Mouse (Mus musculus): ENCODE measurements around the gene 1110008P14Rik. TPM values are rescaled to one million over a fixed set of nuclear protein-coding genes. Genes with fewer than 3 reads are reported as not detected.
A peak's percentile ranks its signal among the peaks of the same experiment; 100 is the strongest.
"Not testable (repeated sequence)": the region's sequence is repeated elsewhere in the genome, so short reads cannot be mapped to it uniquely, and the experiment has no call there.

1110008P14Rik gene
- polyA plus RNA-seq, 2 experiments, result 32.6 to 40.8 TPM

- Histone ChIP-seq H3K4me3 (ENCODE audit: insufficient read depth in 1 of 2, low read depth in 2 of 2, low read length in 2 of 2) (peak overlapping the region; percentile 74 to 84; a peak in 3 of 4 replicates), H3K36me3 (replicated peaks; ENCODE audit: control insufficient read depth, insufficient read depth, low read depth) (peaks cover 7% of the 10 kb centered on the region), H3K27ac (peak overlapping the region; percentile 76; the same call in 1 of the 2 replicates), H3K27me3 (ENCODE audit: control insufficient read depth, insufficient read depth, low read length) (no peaks in the 10 kb centered on the region), H3K4me1 (replicated peaks; ENCODE audit: control insufficient read depth in 2 of 2, insufficient read depth in 2 of 2, low read length in 1 of 2) (peaks cover 14 to 15% of the 10 kb centered on the region in 2 experiments), H3K4me2 (ENCODE audit: low read depth) (peak overlapping the region; percentile 98), H3K9ac (replicated peaks) (peak overlapping the region; percentile 83), H3K9me3 (ENCODE audit: control insufficient read depth, low read length) (no peaks in the 10 kb centered on the region)
- TF ChIP-seq CTCF (IDR thresholded peaks at IDR 0.05; ENCODE audit: low read depth) (no peak), EP300 (IDR thresholded peaks at IDR 0.05; ENCODE audit: low read depth) (no peak)
- ATAC-seq (ENCODE audit: insufficient read depth), result no peak
- WGBS (ENCODE audit: insufficient replicate concordance), result 50% methylated on average over 8 of the region's 8 CpGs
- no peak for DNase-seq (ENCODE audit: low read depth in 3 of 3, low spot score in 3 of 3)
These were observed 17.6 kb downstream of the 1110008P14Rik start for GRCm38 (mm10) chr2:32364121-32364520.

- peak overlapping the region; percentile 83 for H3K9ac ChIP-seq (replicated peaks)
- no peak for TF ChIP-seq CTCF (IDR thresholded peaks at IDR 0.05; ENCODE audit: low read depth)
- TF ChIP-seq EP300 (IDR thresholded peaks at IDR 0.05; ENCODE audit: low read depth), result no peak
- ATAC-seq (ENCODE audit: insufficient read depth), result peak; percentile 56
- H3K36me3 ChIP-seq (replicated peaks; ENCODE audit: control insufficient read depth, insufficient read depth, low read depth), result peaks cover 7% of the 10 kb centered on the region
- peak overlapping the region; percentile 76 for H3K27ac ChIP-seq
- H3K4me1 ChIP-seq (replicated peaks; ENCODE audit: control insufficient read depth in 2 of 2, insufficient read depth in 2 of 2, low read length in 1 of 2), result peaks cover 14 to 15% of the 10 kb centered on the region in 2 experiments
- 9% methylated on average over 19 of the region's 19 CpGs for WGBS (ENCODE audit: insufficient replicate concordance)
- peak overlapping the region; percentile 98 for H3K4me2 ChIP-seq (ENCODE audit: low read depth)
- H3K9me3 ChIP-seq (ENCODE audit: control insufficient read depth, low read length), result no peaks in the 10 kb centered on the region
- H3K27me3 ChIP-seq (ENCODE audit: control insufficient read depth, insufficient read depth, low read length), result no peaks in the 10 kb centered on the region
- DNase-seq (ENCODE audit: low read depth in 3 of 3, low spot score in 3 of 3), result peak; percentile 45 to 62 (median 58)
- peak overlapping the region; percentile 74 to 84 for H3K4me3 ChIP-seq (ENCODE audit: insufficient read depth in 1 of 2, low read depth in 2 of 2, low read length in 2 of 2)
These were observed 18.2 kb downstream of the 1110008P14Rik start for GRCm38 (mm10) chr2:32363376-32364106.

GRCm38 (mm10) chr2:32362817-32363340 is 18.9 kb downstream of the 1110008P14Rik start:
- H3K27me3 ChIP-seq (ENCODE audit: control insufficient read depth, insufficient read depth, low read length), result no peaks in the 10 kb centered on the region
- peak overlapping the region; percentile 74 to 84 for H3K4me3 ChIP-seq (ENCODE audit: insufficient read depth in 1 of 2, low read depth in 2 of 2, low read length in 2 of 2)
- H3K9ac ChIP-seq (replicated peaks), result peak overlapping the region; percentile 83
- H3K9me3 ChIP-seq (ENCODE audit: control insufficient read depth, low read length), result no peaks in the 10 kb centered on the region
- TF ChIP-seq CTCF (IDR thresholded peaks at IDR 0.05; ENCODE audit: low read depth), result peak; percentile 83
- no peak for TF ChIP-seq EP300 (IDR thresholded peaks at IDR 0.05; ENCODE audit: low read depth)
- peak overlapping the region; percentile 76 for H3K27ac ChIP-seq
- DNase-seq (ENCODE audit: low read depth in 3 of 3, low spot score in 3 of 3) (peak; percentile 75 to 81 (median 75)), ATAC-seq (ENCODE audit: insufficient read depth) (peak; percentile 80)
- under 1% methylated on average over 53 of the region's 53 CpGs for WGBS (ENCODE audit: insufficient replicate concordance)
- peaks cover 4% of the 10 kb centered on the region for H3K36me3 ChIP-seq (replicated peaks; ENCODE audit: control insufficient read depth, insufficient read depth, low read depth)
- H3K4me2 ChIP-seq (ENCODE audit: low read depth), result peak overlapping the region; percentile 98
- H3K4me1 ChIP-seq (replicated peaks; ENCODE audit: control insufficient read depth in 2 of 2, insufficient read depth in 2 of 2, low read length in 1 of 2), result peaks cover 14 to 15% of the 10 kb centered on the region in 2 experiments

GRCm38 (mm10) chr2:32362274-32362673 is 19.5 kb downstream of the 1110008P14Rik start:
- Histone ChIP-seq H3K4me2 (ENCODE audit: low read depth) (peak overlapping the region; percentile 98), H3K4me1 (replicated peaks; ENCODE audit: control insufficient read depth in 2 of 2, insufficient read depth in 2 of 2, low read length in 1 of 2) (peaks cover 14 to 15% of the 10 kb centered on the region in 2 experiments), H3K4me3 (ENCODE audit: insufficient read depth in 1 of 2, low read depth in 2 of 2, low read length in 2 of 2) (peak overlapping the region; percentile 74 to 84), H3K9ac (replicated peaks) (peak overlapping the region; percentile 83), H3K27ac (peak overlapping the region; percentile 76)
- H3K9me3 ChIP-seq (ENCODE audit: control insufficient read depth, low read length); ATAC-seq (ENCODE audit: insufficient read depth); DNase-seq (ENCODE audit: low read depth in 3 of 3, low spot score in 3 of 3); H3K27me3 ChIP-seq (ENCODE audit: control insufficient read depth, insufficient read depth, low read length); H3K36me3 ChIP-seq (replicated peaks; ENCODE audit: control insufficient read depth, insufficient read depth, low read depth): not testable (repeated sequence)
- WGBS (ENCODE audit: insufficient replicate concordance), result 13% methylated on average over 5 of the region's 5 CpGs

- H3K36me3 ChIP-seq (replicated peaks; ENCODE audit: control insufficient read depth, insufficient read depth, low read depth), result no peaks in the 10 kb centered on the region
- H3K4me2 ChIP-seq (ENCODE audit: low read depth), result peak overlapping the region; percentile 98
- peaks cover 14 to 15% of the 10 kb centered on the region in 2 experiments for H3K4me1 ChIP-seq (replicated peaks; ENCODE audit: control insufficient read depth in 2 of 2, insufficient read depth in 2 of 2, low read length in 1 of 2)
- peak overlapping the region; percentile 69 to 90 for H3K4me3 ChIP-seq (ENCODE audit: insufficient read depth in 1 of 2, low read depth in 2 of 2, low read length in 2 of 2)
- peak; percentile 66 for ATAC-seq (ENCODE audit: insufficient read depth)
- H3K9me3 ChIP-seq (ENCODE audit: control insufficient read depth, low read length), result no peaks in the 10 kb centered on the region
- WGBS (ENCODE audit: insufficient replicate concordance), result under 1% methylated on average over 24 of the region's 24 CpGs
- H3K9ac ChIP-seq (replicated peaks), result peak overlapping the region; percentile 85
- TF ChIP-seq EP300 (IDR thresholded peaks at IDR 0.05; ENCODE audit: low read depth), result no peak
- peak; percentile 90 for TF ChIP-seq CTCF (IDR thresholded peaks at IDR 0.05; ENCODE audit: low read depth)
- no peaks in the 10 kb centered on the region for H3K27me3 ChIP-seq (ENCODE audit: control insufficient read depth, insufficient read depth, low read length)
- peak; percentile 64 to 75 (median 69) for DNase-seq (ENCODE audit: low read depth in 3 of 3, low spot score in 3 of 3)
- peak overlapping the region; percentile 51 for H3K27ac ChIP-seq
These were observed 20.3 kb downstream of the 1110008P14Rik start for GRCm38 (mm10) chr2:32361437-32361836.
